Mouse (Mus musculus): Measurements from ENCODE around the gene Tex14. TPM values are rescaled to one million over a fixed set of nuclear protein-coding genes. Genes with fewer than 3 reads are reported as not detected.
A peak's percentile ranks its signal among the peaks of the same experiment; 100 is the strongest.

Tex14 gene
- polyA plus RNA-seq, 1 experiment from 2014 or later, result 0.60 TPM

- Histone ChIP-seq H3K4me2 (ENCODE audit: low read depth, severe bottlenecking) (no peak overlapping the region), H3K27me3 (ENCODE audit: control insufficient read depth, insufficient read depth, low read length) (no peaks in the 10 kb centered on the region), H3K4me3 (ENCODE audit: low read depth, low read length) (no peak overlapping the region), H3K9ac (ENCODE audit: low read length) (no peak overlapping the region), H3K27ac (replicated peaks; ENCODE audit: low read depth, low read length) (no peak overlapping the region), H3K9me3 (ENCODE audit: control insufficient read depth, low read length) (no peaks in the 10 kb centered on the region), H3K4me1 (ENCODE audit: control insufficient read depth, insufficient read depth, low read length) (no peaks in the 10 kb centered on the region), H3K36me3 (ENCODE audit: control insufficient read depth, insufficient read depth, low read length) (no peaks in the 10 kb centered on the region)
- WGBS, result 59% methylated on average over 3 of the region's 3 CpGs
- ATAC-seq (ENCODE audit: insufficient number of reproducible peaks, low FRiP score, low TSS enrichment, low read depth) (no peak), DNase-seq (ENCODE audit: low spot score) (no peak)
Observed at GRCm38 (mm10) chr11:87506502-87506901, 101.6 kb downstream of the Tex14 start.

- Histone ChIP-seq H3K4me3 (ENCODE audit: low read depth, low read length) (no peak overlapping the region), H3K27ac (replicated peaks; ENCODE audit: low read depth, low read length) (no peak overlapping the region), H3K9me3 (ENCODE audit: control insufficient read depth, low read length) (no peaks in the 10 kb centered on the region), H3K4me1 (ENCODE audit: control insufficient read depth, insufficient read depth, low read length) (no peaks in the 10 kb centered on the region), H3K4me2 (ENCODE audit: low read depth, severe bottlenecking) (no peak overlapping the region), H3K27me3 (ENCODE audit: control insufficient read depth, insufficient read depth, low read length) (no peaks in the 10 kb centered on the region), H3K9ac (ENCODE audit: low read length) (no peak overlapping the region), H3K36me3 (ENCODE audit: control insufficient read depth, insufficient read depth, low read length) (no peaks in the 10 kb centered on the region)
- DNase-seq (ENCODE audit: low spot score) (no peak), ATAC-seq (ENCODE audit: insufficient number of reproducible peaks, low FRiP score, low TSS enrichment, low read depth) (no peak)
Observed at GRCm38 (mm10) chr11:87507043-87507442, 102.2 kb downstream of the Tex14 start.

GRCm38 (mm10) chr11:87519260-87519659, 114.4 kb downstream of the Tex14 start:
- no peak overlapping the region for H3K4me2 ChIP-seq (ENCODE audit: low read depth, severe bottlenecking)
- H3K27ac ChIP-seq (replicated peaks; ENCODE audit: low read depth, low read length), result no peak overlapping the region
- no peaks in the 10 kb centered on the region for H3K4me1 ChIP-seq (ENCODE audit: control insufficient read depth, insufficient read depth, low read length)
- WGBS, result 10% methylated on average over 2 of the region's 2 CpGs
- H3K36me3 ChIP-seq (ENCODE audit: control insufficient read depth, insufficient read depth, low read length), result no peaks in the 10 kb centered on the region
- no peak overlapping the region for H3K9ac ChIP-seq (ENCODE audit: low read length)
- no peaks in the 10 kb centered on the region for H3K27me3 ChIP-seq (ENCODE audit: control insufficient read depth, insufficient read depth, low read length)
- H3K4me3 ChIP-seq (ENCODE audit: low read depth, low read length), result no peak overlapping the region
- DNase-seq (ENCODE audit: low spot score) (peak; percentile 34), ATAC-seq (ENCODE audit: insufficient number of reproducible peaks, low FRiP score, low TSS enrichment, low read depth) (no peak)
- no peaks in the 10 kb centered on the region for H3K9me3 ChIP-seq (ENCODE audit: control insufficient read depth, low read length)

- H3K4me2 ChIP-seq (ENCODE audit: low read depth, severe bottlenecking), result no peak overlapping the region
- 77% methylated on average over 5 of the region's 5 CpGs for WGBS
- DNase-seq (ENCODE audit: low spot score), result no peak
- ATAC-seq (ENCODE audit: insufficient number of reproducible peaks, low FRiP score, low TSS enrichment, low read depth), result no peak
- no peaks in the 10 kb centered on the region for H3K4me1 ChIP-seq (ENCODE audit: control insufficient read depth, insufficient read depth, low read length)
- no peak overlapping the region for H3K9ac ChIP-seq (ENCODE audit: low read length)
- no peaks in the 10 kb centered on the region for H3K9me3 ChIP-seq (ENCODE audit: control insufficient read depth, low read length)
- H3K4me3 ChIP-seq (ENCODE audit: low read depth, low read length), result no peak overlapping the region
- H3K36me3 ChIP-seq (ENCODE audit: control insufficient read depth, insufficient read depth, low read length), result no peaks in the 10 kb centered on the region
- no peaks in the 10 kb centered on the region for H3K27me3 ChIP-seq (ENCODE audit: control insufficient read depth, insufficient read depth, low read length)
- no peak overlapping the region for H3K27ac ChIP-seq (replicated peaks; ENCODE audit: low read depth, low read length)
Observed at GRCm38 (mm10) chr11:87523466-87523865, 118.6 kb downstream of the Tex14 start.

- Histone ChIP-seq H3K27me3 (ENCODE audit: control insufficient read depth, insufficient read depth, low read length) (no peaks in the 10 kb centered on the region), H3K9ac (ENCODE audit: low read length) (no peak overlapping the region), H3K36me3 (ENCODE audit: control insufficient read depth, insufficient read depth, low read length) (no peaks in the 10 kb centered on the region), H3K27ac (replicated peaks; ENCODE audit: low read depth, low read length) (no peak overlapping the region), H3K4me1 (ENCODE audit: control insufficient read depth, insufficient read depth, low read length) (no peaks in the 10 kb centered on the region), H3K9me3 (ENCODE audit: control insufficient read depth, low read length) (no peaks in the 10 kb centered on the region), H3K4me2 (ENCODE audit: low read depth, severe bottlenecking) (no peak overlapping the region), H3K4me3 (ENCODE audit: low read depth, low read length) (no peak overlapping the region)
- DNase-seq (ENCODE audit: low spot score) (no peak), ATAC-seq (ENCODE audit: insufficient number of reproducible peaks, low FRiP score, low TSS enrichment, low read depth) (no peak)
Observed at GRCm38 (mm10) chr11:87523967-87524366, 119.1 kb downstream of the Tex14 start.

- Histone ChIP-seq H3K9me3 (ENCODE audit: control insufficient read depth, low read length) (no peaks in the 10 kb centered on the region), H3K4me2 (ENCODE audit: low read depth, severe bottlenecking) (no peak overlapping the region), H3K4me1 (ENCODE audit: control insufficient read depth, insufficient read depth, low read length) (no peaks in the 10 kb centered on the region), H3K9ac (ENCODE audit: low read length) (no peak overlapping the region), H3K27me3 (ENCODE audit: control insufficient read depth, insufficient read depth, low read length) (no peaks in the 10 kb centered on the region), H3K36me3 (ENCODE audit: control insufficient read depth, insufficient read depth, low read length) (no peaks in the 10 kb centered on the region), H3K27ac (replicated peaks; ENCODE audit: low read depth, low read length) (no peak overlapping the region), H3K4me3 (ENCODE audit: low read depth, low read length) (no peak overlapping the region)
- DNase-seq (ENCODE audit: low spot score) (no peak), ATAC-seq (ENCODE audit: insufficient number of reproducible peaks, low FRiP score, low TSS enrichment, low read depth) (no peak)
Observed at GRCm38 (mm10) chr11:87524780-87525179, 119.9 kb downstream of the Tex14 start.

GRCm38 (mm10) chr11:87527364-87527763, 122.5 kb downstream of the Tex14 start:
- Histone ChIP-seq H3K4me3 (ENCODE audit: low read depth, low read length) (no peak overlapping the region), H3K27me3 (ENCODE audit: control insufficient read depth, insufficient read depth, low read length) (no peaks in the 10 kb centered on the region), H3K36me3 (ENCODE audit: control insufficient read depth, insufficient read depth, low read length) (no peaks in the 10 kb centered on the region), H3K9me3 (ENCODE audit: control insufficient read depth, low read length) (no peaks in the 10 kb centered on the region), H3K9ac (ENCODE audit: low read length) (no peak overlapping the region), H3K4me2 (ENCODE audit: low read depth, severe bottlenecking) (no peak overlapping the region), H3K27ac (replicated peaks; ENCODE audit: low read depth, low read length) (no peak overlapping the region), H3K4me1 (ENCODE audit: control insufficient read depth, insufficient read depth, low read length) (no peaks in the 10 kb centered on the region)
- ATAC-seq (ENCODE audit: insufficient number of reproducible peaks, low FRiP score, low TSS enrichment, low read depth) (no peak), DNase-seq (ENCODE audit: low spot score) (no peak)
- 61% methylated on average over 3 of the region's 3 CpGs for WGBS

GRCm38 (mm10) chr11:87527990-87528389, 123.1 kb downstream of the Tex14 start:
- no peak for ATAC-seq (ENCODE audit: insufficient number of reproducible peaks, low FRiP score, low TSS enrichment, low read depth)
- Histone ChIP-seq H3K9ac (ENCODE audit: low read length) (no peak overlapping the region), H3K27ac (replicated peaks; ENCODE audit: low read depth, low read length) (no peak overlapping the region), H3K36me3 (ENCODE audit: control insufficient read depth, insufficient read depth, low read length) (no peaks in the 10 kb centered on the region), H3K9me3 (ENCODE audit: control insufficient read depth, low read length) (no peaks in the 10 kb centered on the region), H3K4me3 (ENCODE audit: low read depth, low read length) (no peak overlapping the region), H3K27me3 (ENCODE audit: control insufficient read depth, insufficient read depth, low read length) (no peaks in the 10 kb centered on the region), H3K4me2 (ENCODE audit: low read depth, severe bottlenecking) (no peak overlapping the region), H3K4me1 (ENCODE audit: control insufficient read depth, insufficient read depth, low read length) (no peaks in the 10 kb centered on the region)
- 40% methylated on average over 4 of the region's 4 CpGs for WGBS
- peak; percentile 28 for DNase-seq (ENCODE audit: low spot score)

GRCm38 (mm10) chr11:87531695-87532094, 126.8 kb downstream of the Tex14 start:
- Histone ChIP-seq H3K9me3 (ENCODE audit: control insufficient read depth, low read length) (no peaks in the 10 kb centered on the region), H3K27ac (replicated peaks; ENCODE audit: low read depth, low read length) (no peak overlapping the region), H3K27me3 (ENCODE audit: control insufficient read depth, insufficient read depth, low read length) (no peaks in the 10 kb centered on the region), H3K4me1 (ENCODE audit: control insufficient read depth, insufficient read depth, low read length) (no peaks in the 10 kb centered on the region), H3K4me2 (ENCODE audit: low read depth, severe bottlenecking) (no peak overlapping the region), H3K9ac (ENCODE audit: low read length) (no peak overlapping the region), H3K36me3 (ENCODE audit: control insufficient read depth, insufficient read depth, low read length) (no peaks in the 10 kb centered on the region), H3K4me3 (ENCODE audit: low read depth, low read length) (no peak overlapping the region)
- ATAC-seq (ENCODE audit: insufficient number of reproducible peaks, low FRiP score, low TSS enrichment, low read depth) (no peak), DNase-seq (ENCODE audit: low spot score) (no peak)
- 48% methylated on average over 6 of the region's 6 CpGs for WGBS
